Mouse (Mus musculus) splenic B cell, adult 2 months (primary cell): ENCODE measurements around the gene Ntm.

Experiments used
- DNase-seq: peaks from one replicate; pipeline ENCODE4 v3.0.0-alpha.2; 2011; ENCODE audit warnings: low read depth, low spot score
- H3K27me3 ChIP-seq: 2 replicates; pipeline ENCODE4 v1.6.1; 2012; ENCODE audit warnings: mild to moderate bottlenecking, low read length, moderate library complexity, mixed read lengths; ENCODE audit not compliant: control insufficient read depth, poor library complexity, insufficient read depth, severe bottlenecking
- H3K36me3 ChIP-seq: 2 replicates; pipeline ENCODE4 v1.6.1; 2012; ENCODE audit warnings: mild to moderate bottlenecking, low read length, moderate library complexity, mixed read lengths; ENCODE audit not compliant: control insufficient read depth, poor library complexity, insufficient read depth, severe bottlenecking

Ntm gene

GRCm38 (mm10) chr9:29412181-29412771, 550.7 kb downstream of the Ntm start:
- H3K36me3 ChIP-seq, result no peaks in the 10 kb centered on the region
- H3K27me3 ChIP-seq, result no peaks in the 10 kb centered on the region
- no peak for DNase-seq

- Histone ChIP-seq H3K36me3 (no peaks in the 10 kb centered on the region), H3K27me3 (no peaks in the 10 kb centered on the region)
- DNase-seq, result no peak
Measured at GRCm38 (mm10) chr9:29411408-29412180, 551.3 kb downstream of the Ntm start.

- no peak for DNase-seq
- Histone ChIP-seq H3K36me3 (no peaks in the 10 kb centered on the region), H3K27me3 (no peaks in the 10 kb centered on the region)
Measured at GRCm38 (mm10) chr9:29410728-29411407, 552.1 kb downstream of the Ntm start.

GRCm38 (mm10) chr9:29410284-29410683, 552.7 kb downstream of the Ntm start:
- DNase-seq, result no peak
- H3K36me3 ChIP-seq, result no peaks in the 10 kb centered on the region
- H3K27me3 ChIP-seq, result no peaks in the 10 kb centered on the region

- peak; percentile 2 for DNase-seq
- Histone ChIP-seq H3K27me3 (no peaks in the 10 kb centered on the region), H3K36me3 (no peaks in the 10 kb centered on the region)
Measured at GRCm38 (mm10) chr9:29409216-29409907, 553.6 kb downstream of the Ntm start.

- peak; percentile 1 for DNase-seq
- Histone ChIP-seq H3K27me3 (no peaks in the 10 kb centered on the region), H3K36me3 (no peaks in the 10 kb centered on the region)
Measured at GRCm38 (mm10) chr9:29407954-29408353, 555.0 kb downstream of the Ntm start.

GRCm38 (mm10) chr9:29406973-29407372, 556.0 kb downstream of the Ntm start:
- no peak for DNase-seq
- no peaks in the 10 kb centered on the region for H3K36me3 ChIP-seq
- no peaks in the 10 kb centered on the region for H3K27me3 ChIP-seq

- H3K36me3 ChIP-seq, result no peaks in the 10 kb centered on the region
- no peak for DNase-seq
- no peaks in the 10 kb centered on the region for H3K27me3 ChIP-seq
Measured at GRCm38 (mm10) chr9:29406046-29406445, 556.9 kb downstream of the Ntm start.

- H3K36me3 ChIP-seq, result no peaks in the 10 kb centered on the region
- DNase-seq, result no peak
- no peaks in the 10 kb centered on the region for H3K27me3 ChIP-seq
Measured at GRCm38 (mm10) chr9:29400151-29400550, 562.8 kb downstream of the Ntm start.

GRCm38 (mm10) chr9:29396101-29396500, 566.8 kb downstream of the Ntm start:
- no peak for DNase-seq
- no peaks in the 10 kb centered on the region for H3K36me3 ChIP-seq
- H3K27me3 ChIP-seq, result no peaks in the 10 kb centered on the region

- H3K27me3 ChIP-seq, result no peaks in the 10 kb centered on the region
- no peak for DNase-seq
- H3K36me3 ChIP-seq, result no peaks in the 10 kb centered on the region
Measured at GRCm38 (mm10) chr9:29393136-29393535, 569.8 kb downstream of the Ntm start.

GRCm38 (mm10) chr9:29390796-29391517, 572.0 kb downstream of the Ntm start:
- no peaks in the 10 kb centered on the region for H3K27me3 ChIP-seq
- no peak for DNase-seq
- no peaks in the 10 kb centered on the region for H3K36me3 ChIP-seq

GRCm38 (mm10) chr9:29389224-29389623, 573.7 kb downstream of the Ntm start:
- no peaks in the 10 kb centered on the region for H3K36me3 ChIP-seq
- H3K27me3 ChIP-seq, result no peaks in the 10 kb centered on the region
- no peak for DNase-seq

GRCm38 (mm10) chr9:29387136-29387535, 575.8 kb downstream of the Ntm start:
- DNase-seq, result no peak
- Histone ChIP-seq H3K36me3 (no peaks in the 10 kb centered on the region), H3K27me3 (no peaks in the 10 kb centered on the region)
